Mouse (Mus musculus): Measurements from ENCODE around the gene AW551984. TPM values are rescaled to one million over a fixed set of nuclear protein-coding genes. Genes with fewer than 3 reads are reported as not detected.

AW551984 gene
- polyA plus RNA-seq (2021; fragmentation: Nextera tagmentation): 3.4 and 5.2 TPM in 2 replicates
- long read RNA-seq, experiment 1, partial matches to known transcripts: 2 of 4 reads
- long read RNA-seq, experiment 1, other reads (novel, unspliced or antisense): 1 of 4 reads
- long read RNA-seq, experiment 2, full-length matches to known transcripts: 36 of 57 reads
- long read RNA-seq, experiment 2, partial matches to known transcripts: 12 of 57 reads
- long read RNA-seq, experiment 2, other reads (novel, unspliced or antisense): 9 of 57 reads

GRCm38 (mm10) chr9:39603999-39604453, at the start of gene AW551984:
Gene AW551984 (minus strand): TSS chr9:39604403.

DNA sequence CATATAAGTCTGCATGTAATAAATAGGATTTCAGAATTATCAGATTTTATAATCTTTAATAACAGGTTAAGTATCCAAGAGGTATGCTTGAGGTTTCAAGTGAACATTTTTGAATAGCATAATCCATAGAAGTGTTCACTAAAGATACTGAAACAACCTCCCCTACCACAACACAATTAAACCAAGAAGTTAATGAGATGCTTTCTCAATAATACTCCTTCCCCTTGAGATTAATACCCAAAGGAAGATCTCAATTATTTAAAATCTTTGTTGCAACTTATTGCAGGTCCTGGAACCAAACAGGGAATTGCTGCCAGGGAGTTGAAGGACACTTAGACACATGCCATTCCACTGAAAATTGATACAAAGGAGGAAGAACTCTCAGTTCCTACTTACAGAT, 40.6 kb upstream of the AW551984 start, which contains the start of gene Olfr961:
TSS of gene Olfr961 (plus strand) at position 301 of the 400 bp plus-strand sequence.

DNA sequence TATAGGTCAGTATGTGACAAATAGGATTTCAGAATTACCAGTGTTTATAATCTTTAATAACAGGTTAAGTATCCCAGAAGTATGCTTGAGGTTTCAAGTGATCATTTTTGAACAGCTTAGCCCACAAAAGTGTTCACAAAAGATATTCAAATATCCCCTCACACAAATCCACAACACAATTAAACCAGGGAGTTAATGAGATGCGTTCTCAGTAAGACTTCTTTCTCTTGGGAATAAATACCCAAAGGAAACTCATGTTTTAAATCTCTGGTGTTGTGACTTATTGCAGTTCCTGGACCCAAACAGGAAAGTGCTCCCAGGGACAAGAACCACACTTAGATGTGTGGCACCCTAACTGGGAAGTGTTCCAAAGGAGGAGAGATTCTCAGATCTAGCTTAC, 16.9 kb upstream of the AW551984 start, which contains the start of gene Olfr960:
TSS of gene Olfr960 (plus strand) at position 301 of the 400 bp plus-strand sequence.

GRCm38 (mm10) chr9:39610355-39610754, 6.2 kb upstream of the AW551984 start, which contains the start of gene Olfr148:
Gene Olfr148 (plus strand): TSS chr9:39610655.

GRCm38 (mm10) chr9:39575469-39575868, 28.7 kb downstream of the AW551984 start, which contains the start of gene Olfr959:
Gene Olfr959 (minus strand): TSS chr9:39575569.

GRCm38 (mm10) chr9:39553946-39554345, 50.3 kb downstream of the AW551984 start, which contains the start of gene Olfr958:
Gene Olfr958 (minus strand): TSS chr9:39554054.

Other genes with a start within 250 kb of the AW551984 start
- not detected in 2 replicates for gene Olfr951, start 217.0 kb downstream of the AW551984 start, polyA plus RNA-seq (2021; fragmentation: Nextera tagmentation)
- gene Olfr952, start 177.3 kb downstream of the AW551984 start, polyA plus RNA-seq (2021; fragmentation: Nextera tagmentation): not detected in 2 replicates
- gene Olfr954, start 147.7 kb downstream of the AW551984 start, polyA plus RNA-seq (2021; fragmentation: Nextera tagmentation): not detected in 2 replicates
- not detected in 2 replicates for gene Olfr955, start 132.5 kb downstream of the AW551984 start, polyA plus RNA-seq (2021; fragmentation: Nextera tagmentation)
- not detected in 2 replicates for gene Olfr44, start 110.4 kb downstream of the AW551984 start, polyA plus RNA-seq (2021; fragmentation: Nextera tagmentation)
- not detected in 2 replicates for gene Olfr957, start 88.6 kb downstream of the AW551984 start, polyA plus RNA-seq (2021; fragmentation: Nextera tagmentation)
- not detected in 2 replicates for gene Olfr958, start 50.3 kb downstream of the AW551984 start, polyA plus RNA-seq (2021; fragmentation: Nextera tagmentation)
- gene Olfr959, start 28.8 kb downstream of the AW551984 start, polyA plus RNA-seq (2021; fragmentation: Nextera tagmentation): not detected in 2 replicates
- gene Olfr148, start 6.3 kb upstream of the AW551984 start, polyA plus RNA-seq (2021; fragmentation: Nextera tagmentation): not detected in 2 replicates
- not detected in 2 replicates for gene Olfr960, start 17.0 kb upstream of the AW551984 start, polyA plus RNA-seq (2021; fragmentation: Nextera tagmentation)
- not detected in 2 replicates for gene Olfr961, start 40.7 kb upstream of the AW551984 start, polyA plus RNA-seq (2021; fragmentation: Nextera tagmentation)
- gene Olfr963, start 62.8 kb upstream of the AW551984 start, polyA plus RNA-seq (2021; fragmentation: Nextera tagmentation): not detected in 2 replicates
- not detected in 2 replicates for gene Olfr149, start 102.7 kb upstream of the AW551984 start, polyA plus RNA-seq (2021; fragmentation: Nextera tagmentation)
- gene Olfr965, start 107.0 kb upstream of the AW551984 start, polyA plus RNA-seq (2021; fragmentation: Nextera tagmentation): not detected in 2 replicates
- gene Olfr150, start 126.6 kb upstream of the AW551984 start, polyA plus RNA-seq (2021; fragmentation: Nextera tagmentation): not detected in 2 replicates
- gene Olfr967, start 141.8 kb upstream of the AW551984 start, polyA plus RNA-seq (2021; fragmentation: Nextera tagmentation): not detected in 2 replicates
- gene Olfr968, start 178.8 kb upstream of the AW551984 start, polyA plus RNA-seq (2021; fragmentation: Nextera tagmentation): not detected in 2 replicates
- gene Olfr969, start 186.5 kb upstream of the AW551984 start, polyA plus RNA-seq (2021; fragmentation: Nextera tagmentation): not detected in 2 replicates
- not detected in 2 replicates for gene Olfr970, start 204.5 kb upstream of the AW551984 start, polyA plus RNA-seq (2021; fragmentation: Nextera tagmentation)
- gene Olfr971, start 232.5 kb upstream of the AW551984 start, polyA plus RNA-seq (2021; fragmentation: Nextera tagmentation): not detected in 2 replicates

Data from layer of hippocampus, adult 6 months (tissue).